Mouse (Mus musculus): ENCODE measurements around the gene Gm49391. TPM values are rescaled to one million over a fixed set of nuclear protein-coding genes. Genes with fewer than 3 reads are reported as not detected.

Gm49391 gene
- polyA plus RNA-seq (2017; shearing (Covaris generic)), result not detected

DNA sequence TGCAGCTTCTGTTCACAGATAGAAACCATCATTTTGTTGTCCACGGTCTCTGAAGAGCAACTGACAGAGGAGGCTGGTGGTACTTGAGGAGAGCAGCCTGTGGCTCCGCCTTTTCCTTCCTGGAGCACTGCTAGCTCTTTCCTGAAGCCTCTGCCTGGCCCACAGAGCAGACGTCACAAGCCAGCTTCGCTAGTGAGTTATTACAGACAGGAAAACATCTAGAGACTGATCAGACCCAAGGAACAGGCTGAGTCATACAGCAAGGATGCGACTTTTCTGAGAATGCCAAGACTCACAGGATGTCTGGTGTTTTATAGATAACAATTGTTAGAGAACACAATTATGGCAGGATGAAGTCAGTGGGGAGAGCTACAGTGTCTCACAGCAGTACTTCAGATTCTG lies at the start of gene Gm49391, which contains the start of gene Ctla2a:
Gene Gm49391, minus strand, starts transcription at position 72 of the 402 bp plus-strand sequence.
Gene Ctla2a, minus strand, starts transcription at position 126 of the 402 bp plus-strand sequence.

GRCm38 (mm10) chr13:60941884-60942283 lies 5.5 kb upstream of the Gm49391 start, which contains the start of gene Tpbpa:
Tpbpa (minus strand) TSS chr13:60941984.

GRCm38 (mm10) chr13:60935490-60935889 lies 881 bp downstream of the Gm49391 start, which contains the start of gene Gm49393:
Gm49393 (minus strand) TSS chr13:60935590.

GRCm38 (mm10) chr13:60904780-60905179 lies 31.6 kb downstream of the Gm49391 start, which contains the start of gene Tpbpb:
Tpbpb (minus strand) TSS chr13:60904880.

DNA sequence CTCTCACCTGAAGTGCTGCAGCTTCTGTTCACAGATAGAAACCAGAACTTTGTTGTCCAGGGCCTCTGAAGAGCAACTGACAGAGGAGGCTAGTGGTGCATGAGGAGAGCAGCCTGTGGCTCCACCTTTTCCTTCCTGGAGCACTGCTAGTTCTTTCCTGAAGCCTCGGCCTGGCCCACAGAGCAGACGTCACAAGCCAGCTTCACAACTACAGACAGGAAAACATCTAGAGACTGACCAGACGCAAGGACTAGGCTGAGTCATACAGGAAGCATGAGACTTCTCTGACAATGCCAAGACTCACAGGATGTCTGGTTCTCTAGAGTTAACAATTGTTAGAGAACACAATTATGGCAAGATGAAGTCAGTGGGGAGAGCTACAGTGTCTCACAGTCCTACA lies 39.0 kb downstream of the Gm49391 start, which contains the start of gene Ctla2b:
Gene Ctla2b, minus strand, starts transcription at position 120 of the 400 bp plus-strand sequence.

GRCm38 (mm10) chr13:60896794-60897193 lies 39.6 kb downstream of the Gm49391 start, which contains the start of gene Gm49392:
Gm49392 (minus strand) TSS chr13:60896894.

GRCm38 (mm10) chr13:60864281-60864680 lies 72.1 kb downstream of the Gm49391 start, which contains the start of gene 4930486L24Rik:
4930486L24Rik (minus strand) TSS chr13:60864475.

Other genes starting within 250 kb of the Gm49391 start
- gene BC051665, start 150.2 kb downstream of the Gm49391 start, polyA plus RNA-seq (2017; shearing (Covaris generic)), result not detected
- gene Ctsll3, start 133.7 kb downstream of the Gm49391 start, polyA plus RNA-seq (2017; shearing (Covaris generic)), result not detected
- gene 4930486L24Rik, start 72.1 kb downstream of the Gm49391 start, polyA plus RNA-seq (2017; shearing (Covaris generic)), result 2.0 TPM
- not detected for gene Gm49392, start 39.7 kb downstream of the Gm49391 start, polyA plus RNA-seq (2017; shearing (Covaris generic))
- 8.4 TPM for gene Ctla2b, start 39.1 kb downstream of the Gm49391 start, polyA plus RNA-seq (2017; shearing (Covaris generic))
- gene Tpbpb, start 31.7 kb downstream of the Gm49391 start, polyA plus RNA-seq (2017; shearing (Covaris generic)), result not detected
- gene Gm49393, start 981 bp downstream of the Gm49391 start, polyA plus RNA-seq (2017; shearing (Covaris generic)), result not detected
- 39.0 TPM for gene Ctla2a, start 54 bp upstream of the Gm49391 start, polyA plus RNA-seq (2017; shearing (Covaris generic))
- not detected for gene Tpbpa, start 5.4 kb upstream of the Gm49391 start, polyA plus RNA-seq (2017; shearing (Covaris generic))
- not detected for gene Ctsj, start 69.4 kb upstream of the Gm49391 start, polyA plus RNA-seq (2017; shearing (Covaris generic))
- gene Ctsq, start 104.1 kb upstream of the Gm49391 start, polyA plus RNA-seq (2017; shearing (Covaris generic)), result not detected
- not detected for gene Ctsr, start 227.7 kb upstream of the Gm49391 start, polyA plus RNA-seq (2017; shearing (Covaris generic))

Measured in inflammation-experienced regulatory T-cells, adult 16 weeks (primary cell).